Comparison of ENCODE assay signal across 13 mouse cellular contexts in the genomic region with DNA sequence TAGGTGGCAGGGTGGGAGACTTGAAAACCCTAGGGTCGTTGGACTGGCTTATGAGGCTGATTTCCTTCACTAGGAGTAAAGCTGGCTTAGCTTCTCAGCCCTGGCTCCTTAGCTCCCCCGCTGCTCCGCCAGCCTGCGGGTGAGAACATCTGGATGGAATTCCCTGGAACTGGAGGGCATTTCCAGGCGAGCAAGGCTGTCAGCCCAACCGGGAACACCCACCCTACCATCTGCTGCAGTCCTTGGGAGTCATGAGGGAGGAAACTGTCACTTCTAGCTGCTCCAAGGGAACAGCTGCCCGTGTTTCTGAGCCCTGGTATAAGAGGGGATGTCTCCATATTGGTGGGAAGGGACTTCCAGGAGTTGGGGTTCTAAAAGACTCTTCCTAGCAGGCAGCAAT. TPM values are rescaled to one million over a fixed set of nuclear protein-coding genes. Genes with fewer than 3 reads are reported as not detected.
A peak's percentile ranks its signal among the peaks of the same experiment; 100 is the strongest.
DNase-seq lines count a peak whose midpoint lies in the region; ATAC-seq and TF ChIP-seq lines count a peak whose summit lies in the region.
"Had no signal": no experiment of that assay in that cellular context is flagged by ENCODE, and none has a peak within 500 bp of the region (broad histone marks: within the 10 kb centered on the region; RNA-seq: fewer than 3 reads in every experiment).

No protein-coding gene starts in this region.

- no peaks in the 10 kb centered on the region for H3K27me3 ChIP-seq in midbrain, embryonic 14.5 days (ENCODE audit: control insufficient read depth, insufficient read depth, low read length)
- no peaks in the 10 kb centered on the region for H3K27me3 ChIP-seq in midbrain, postnatal 0 days (ENCODE audit: insufficient read depth, low read length)
- H3K27me3 ChIP-seq in forebrain, postnatal 0 days (ENCODE audit: insufficient read depth, low read length): no peaks in the 10 kb centered on the region
- 0 out of 2 replicates have a peak, but pooled peaks cover 5% of the 10 kb centered on the region for H3K27me3 ChIP-seq in kidney, embryonic 16.5 days (ENCODE audit: insufficient read depth, low read length)
- H3K27me3 ChIP-seq: midbrain, embryonic 15.5 days; stomach, embryonic 15.5 days had no signal

- peaks cover 7% of the 10 kb centered on the region for H3K4me1 ChIP-seq in midbrain, embryonic 14.5 days (ENCODE audit: control insufficient read depth, insufficient read depth, low read length)
- 0 out of 2 replicates have a peak, but pooled peaks cover 4% of the 10 kb centered on the region for H3K4me1 ChIP-seq in midbrain, postnatal 0 days (ENCODE audit: insufficient read depth, low read length)
- H3K4me1 ChIP-seq in forebrain, postnatal 0 days (ENCODE audit: insufficient read depth): 0 out of 2 replicates have a peak, but pooled peaks cover 10% of the 10 kb centered on the region
- no peaks in the 10 kb centered on the region for H3K4me1 ChIP-seq in kidney, embryonic 16.5 days (ENCODE audit: insufficient read depth, low read length)
- H3K4me1 ChIP-seq: kidney, embryonic 15.5 days; stomach, embryonic 15.5 days had no signal

- no peaks in the 10 kb centered on the region for H3K36me3 ChIP-seq in midbrain, embryonic 14.5 days (ENCODE audit: control insufficient read depth, insufficient read depth, low read length)
- H3K36me3 ChIP-seq in midbrain, postnatal 0 days (ENCODE audit: insufficient read depth, low read length): no peaks in the 10 kb centered on the region
- H3K36me3 ChIP-seq in forebrain, postnatal 0 days (ENCODE audit: insufficient read depth): no peaks in the 10 kb centered on the region
- H3K36me3 ChIP-seq in kidney, embryonic 16.5 days (ENCODE audit: insufficient read depth, low read length): no peaks in the 10 kb centered on the region
- H3K36me3 ChIP-seq: kidney, embryonic 15.5 days; midbrain, embryonic 15.5 days; stomach, embryonic 15.5 days had no signal

- H3K4me2 ChIP-seq in midbrain, embryonic 14.5 days (ENCODE audit: low read length): no peak overlapping the region
- H3K4me2 ChIP-seq in midbrain, postnatal 0 days (ENCODE audit: low read depth, low read length, poor library complexity, severe bottlenecking): no peak overlapping the region
- H3K4me2 ChIP-seq in forebrain, postnatal 0 days (ENCODE audit: low read depth): no peak overlapping the region
- H3K4me2 ChIP-seq in kidney, embryonic 16.5 days (replicated peaks; ENCODE audit: low read depth, low read length): no peak overlapping the region
- H3K4me2 ChIP-seq: hindbrain, embryonic 14.5 days; kidney, embryonic 15.5 days; midbrain, embryonic 15.5 days; stomach, embryonic 15.5 days had no signal

- intact Hi-C loops in left cerebral cortex, postnatal 10 days (cut with DNase I): no loop called here

- 28% methylated on average over 7 of the region's 7 CpGs for WGBS in midbrain, embryonic 14.5 days
- 33% methylated on average over 7 of the region's 7 CpGs for WGBS in midbrain, postnatal 0 days
- WGBS in forebrain, postnatal 0 days: 29% methylated on average over 7 of the region's 7 CpGs
- WGBS in kidney, embryonic 16.5 days: 11% methylated on average over 7 of the region's 7 CpGs

- H3K4me3 ChIP-seq in midbrain, embryonic 14.5 days (replicated peaks; ENCODE audit: low read depth, low read length): no peak overlapping the region
- no peak overlapping the region for H3K4me3 ChIP-seq in midbrain, postnatal 0 days (ENCODE audit: low read depth, low read length)
- H3K4me3 ChIP-seq in forebrain, postnatal 0 days (ENCODE audit: low read depth, low read length): no peak overlapping the region
- no peak overlapping the region for H3K4me3 ChIP-seq in kidney, embryonic 16.5 days (ENCODE audit: low read length)
- H3K4me3 ChIP-seq: kidney, embryonic 15.5 days; midbrain, embryonic 15.5 days; stomach, embryonic 15.5 days had no signal

- H3K27ac ChIP-seq in midbrain, embryonic 14.5 days (replicated peaks; ENCODE audit: low read depth, low read length): no peak overlapping the region
- no peak overlapping the region for H3K27ac ChIP-seq in midbrain, postnatal 0 days (ENCODE audit: low read depth, low read length)
- no peak overlapping the region for H3K27ac ChIP-seq in forebrain, postnatal 0 days (ENCODE audit: low read depth, low read length)
- no peak overlapping the region for H3K27ac ChIP-seq in kidney, embryonic 16.5 days (ENCODE audit: low read length)
- H3K27ac ChIP-seq: hindbrain, embryonic 14.5 days; kidney, embryonic 15.5 days; midbrain, embryonic 15.5 days; stomach, embryonic 15.5 days had no signal

- peak; percentile 29 for DNase-seq in midbrain, embryonic 14.5 days
- no peak for DNase-seq in midbrain, postnatal 0 days (ENCODE audit: low spot score)
- peak; percentile 58 for DNase-seq in forebrain, postnatal 0 days
- peak; percentile 42 to 47 for DNase-seq in left cerebral cortex, postnatal 10 days (ENCODE audit: extremely low spot score in 1 of 2, low spot score in 2 of 2)
- peak; percentile 72 for DNase-seq in telencephalon, adult 2 months (ENCODE audit: low read depth, low spot score)
- DNase-seq in kidney, postnatal 25 days: no peak
- DNase-seq: lung, postnatal 10 days had no signal

- no peak for TF ChIP-seq CTCF in midbrain, postnatal 0 days (IDR thresholded peaks at IDR 0.05)
- no peak for TF ChIP-seq CTCF in forebrain, postnatal 0 days (IDR thresholded peaks at IDR 0.05; ENCODE audit: low read depth)

- no peaks in the 10 kb centered on the region for H3K9me3 ChIP-seq in midbrain, embryonic 14.5 days (ENCODE audit: control insufficient read depth, low read length)
- H3K9me3 ChIP-seq in midbrain, postnatal 0 days (ENCODE audit: low read length): no peaks in the 10 kb centered on the region
- H3K9me3 ChIP-seq in forebrain, postnatal 0 days (ENCODE audit: low read length): no peaks in the 10 kb centered on the region
- H3K9me3 ChIP-seq in kidney, embryonic 16.5 days (ENCODE audit: low read length): no peaks in the 10 kb centered on the region
- H3K9me3 ChIP-seq: kidney, embryonic 15.5 days; midbrain, embryonic 15.5 days; stomach, embryonic 15.5 days had no signal

- no peak for ATAC-seq in midbrain, embryonic 14.5 days (ENCODE audit: low FRiP score, low TSS enrichment)
- no peak for ATAC-seq in midbrain, postnatal 0 days (ENCODE audit: low FRiP score)
- ATAC-seq in forebrain, postnatal 0 days: peak; percentile 75
- no peak for ATAC-seq in kidney, embryonic 16.5 days (ENCODE audit: low FRiP score, low TSS enrichment)
- ATAC-seq: midbrain, embryonic 15.5 days had no signal

- H3K9ac ChIP-seq in midbrain, embryonic 14.5 days (replicated peaks; ENCODE audit: low read length): no peak overlapping the region
- no peak overlapping the region for H3K9ac ChIP-seq in midbrain, postnatal 0 days (replicated peaks; ENCODE audit: low read length, poor library complexity, severe bottlenecking)
- no peak overlapping the region for H3K9ac ChIP-seq in forebrain, postnatal 0 days
- no peak overlapping the region for H3K9ac ChIP-seq in kidney, embryonic 16.5 days (replicated peaks; ENCODE audit: low read length)
- H3K9ac ChIP-seq: hindbrain, embryonic 14.5 days; kidney, embryonic 15.5 days; midbrain, embryonic 15.5 days; stomach, embryonic 15.5 days had no signal

RNA-seq across cellular contexts. Expression of a gene that starts 33.1 kb away (rescaled TPM):
- polyA plus RNA-seq in midbrain, embryonic 14.5 days (2014; fragmentation: Nextera tagmentation; extraction: Ambion mirVana): 4.9 and 7.4 TPM in 2 replicates
- total RNA-seq in midbrain, postnatal 0 days (2014; rRNA removed): 26.5 and 28.0 TPM in 2 replicates
- polyA plus RNA-seq in midbrain, postnatal 0 days (2015; fragmentation: Nextera tagmentation; extraction: Ambion mirVana): 7.2 and 9.4 TPM in 2 replicates
- 16.7 and 23.3 TPM in 2 replicates for total RNA-seq in forebrain, postnatal 0 days (2014; rRNA removed)
- polyA plus RNA-seq in forebrain, postnatal 0 days (2015; fragmentation: Nextera tagmentation; extraction: Ambion mirVana): 6.4 and 6.9 TPM in 2 replicates
- total RNA-seq in left cerebral cortex, postnatal 10 days (2021): 10 to 100 TPM; 36.5 to 40.3 TPM
- 0.16 and 0.23 TPM in 2 replicates for polyA plus RNA-seq in kidney, embryonic 16.5 days (2015; fragmentation: Nextera tagmentation; extraction: Ambion mirVana)
- total RNA-seq: liver, adult 2 months had no signal

Comparison
In these comparisons a context has a peak if more than half of its experiments do, and no peak if none do; other contexts are left out.
1. DNase-seq: peak in midbrain, embryonic 14.5 days (single experiment), forebrain, postnatal 0 days (single experiment), left cerebral cortex, postnatal 10 days (2 of 2) and telencephalon, adult 2 months (single experiment); none in midbrain, postnatal 0 days (single experiment) and kidney, postnatal 25 days (0 of 2).